ENCODE assay signal across 2 mouse cellular contexts in the genomic region with DNA sequence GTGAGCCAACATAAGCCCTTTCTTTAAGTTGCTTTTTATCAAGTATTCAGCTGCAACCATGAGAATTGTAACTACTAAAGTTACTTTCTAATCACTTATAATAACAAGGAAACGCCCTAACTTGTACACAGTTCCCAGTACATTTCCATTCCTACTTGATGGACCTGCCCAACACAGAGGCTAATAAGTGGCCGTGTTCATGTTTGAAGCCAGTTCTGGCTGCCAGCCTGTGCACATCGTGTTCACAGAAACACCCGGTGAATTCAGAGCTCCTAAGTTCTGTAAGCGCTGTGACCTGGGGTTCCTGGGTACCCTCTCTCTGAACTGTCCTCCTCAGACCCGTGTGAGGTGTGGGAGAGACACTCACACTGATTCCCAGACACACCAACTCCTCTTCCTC.
"Had no signal": no experiment of that assay in that cellular context is flagged by ENCODE, and none has a peak within 500 bp of the region (broad histone marks: within the 10 kb centered on the region; RNA-seq: fewer than 3 reads in every experiment).

No protein-coding gene starts in this region.

- DNase-seq: thymus, adult 18-20 months; thymus, postnatal 14 days had no signal
